Mouse (Mus musculus) liver, embryonic 13.5 days (tissue): ENCODE data around the gene Zbtb38. TPM values are rescaled to one million over a fixed set of nuclear protein-coding genes. Genes with fewer than 3 reads are reported as not detected.
A peak's percentile ranks its signal among the peaks of the same experiment; 100 is the strongest.
"Not testable (repeated sequence)": the region's sequence is repeated elsewhere in the genome, so short reads cannot be mapped to it uniquely, and the experiment has no call there.

Experiments used
- ATAC-seq: fragments of 200-750 bp; cut with Nextera tagmentation; 2 replicates; pipeline ENCODE4 v1.8.0; 2017; ENCODE audit warnings: low read depth, mild to moderate bottlenecking, moderate number of reproducible peaks, moderate library complexity
- DNase-seq: peaks from one replicate; pipeline ENCODE4 v3.0.0; 2022
- H3K27ac ChIP-seq: fragments of 300-500 bp; sonication (generic); 2 replicates; pipeline ENCODE4 v1.5.1; 2015; ENCODE audit warnings: moderate library complexity, mild to moderate bottlenecking, inconsistent platforms
- H3K27me3 ChIP-seq: fragments of 300-500 bp; sonication (generic); 2 replicates; pipeline ENCODE4 v1.6.1; 2015; ENCODE audit warnings: mild to moderate bottlenecking, inconsistent platforms
- H3K36me3 ChIP-seq: fragments of 300-500 bp; sonication (generic); 2 replicates; pipeline ENCODE4 v1.6.1; 2015; ENCODE audit warnings: mild to moderate bottlenecking, inconsistent platforms
- H3K4me1 ChIP-seq: fragments of 300-500 bp; sonication (generic); replicated peaks from 2 replicates; pipeline ENCODE4 v1.6.1; 2015; ENCODE audit warnings: inconsistent platforms
- H3K4me2 ChIP-seq: fragments of 300-500 bp; sonication (generic); 2 replicates; pipeline ENCODE4 v1.6.1; 2015; ENCODE audit warnings: inconsistent platforms, mild to moderate bottlenecking, moderate library complexity
- H3K4me3 ChIP-seq: fragments of 300-500 bp; sonication (generic); replicated peaks from 2 replicates; pipeline ENCODE4 v1.5.1; 2015; ENCODE audit warnings: mild to moderate bottlenecking, inconsistent platforms
- H3K9ac ChIP-seq: fragments of 300-500 bp; sonication (generic); 2 replicates; pipeline ENCODE4 v1.6.1; 2015; ENCODE audit warnings: mild to moderate bottlenecking, inconsistent platforms
- H3K9me3 ChIP-seq: fragments of 300-500 bp; sonication (generic); replicated peaks from 2 replicates; pipeline ENCODE4 v1.6.1; 2016; ENCODE audit warnings: inconsistent platforms
- WGBS: fragments of 180-500 bp; shearing (Covaris S2); methylation state at CpG from one replicate; pipeline ENCODE4 v1.1.7; 2015; ENCODE audit not compliant: insufficient replicate concordance; 5-methylcytosine and 5-hydroxymethylcytosine counted together
- polyA plus RNA-seq: library from polyadenylated mRNA; unstranded; fragments of >200 nt; fragmentation: Nextera tagmentation; extraction: Ambion mirVana; gene quantifications from 2 replicates; pipeline ENCODE4 v1.2.1, GENCODE M21; 2015

The Zbtb38 gene
- polyA plus RNA-seq, 1 experiment from 2014 or later = 5.8 TPM

- peaks cover 29% of the 10 kb centered on the region for H3K36me3 ChIP-seq
- no peak for DNase-seq
Observed at GRCm38 (mm10) chr9:96687591-96688186, 64.9 kb downstream of the Zbtb38 start.

GRCm38 (mm10) chr9:96685600-96686084 is 67.0 kb downstream of the Zbtb38 start:
- 87% methylated on average over 18 of the region's 18 CpGs for WGBS

More at GRCm38 (mm10) chr9:96687591-96688186, 64.9 kb downstream of the Zbtb38 start:
- no peak for ATAC-seq
- no peak overlapping the region for H3K9ac ChIP-seq
- no peak overlapping the region for H3K4me3 ChIP-seq
- H3K27me3 ChIP-seq = no peaks in the 10 kb centered on the region
- 85% methylated on average over 20 of the region's 20 CpGs for WGBS
- H3K4me1 ChIP-seq = no peaks in the 10 kb centered on the region
- no peak overlapping the region for H3K4me2 ChIP-seq
- no peaks in the 10 kb centered on the region for H3K9me3 ChIP-seq
- H3K27ac ChIP-seq = no peak overlapping the region

GRCm38 (mm10) chr9:96684866-96685599 is 67.6 kb downstream of the Zbtb38 start:
- Histone ChIP-seq H3K9ac (no peak overlapping the region), H3K27me3 (no peaks in the 10 kb centered on the region), H3K4me2 (no peak overlapping the region), H3K36me3 (peaks cover 29% of the 10 kb centered on the region), H3K4me1 (no peaks in the 10 kb centered on the region), H3K9me3 (no peaks in the 10 kb centered on the region), H3K27ac (no peak overlapping the region), H3K4me3 (no peak overlapping the region)
- ATAC-seq (no peak), DNase-seq (no peak)
- WGBS = 75% methylated on average over 14 of the region's 14 CpGs

More at GRCm38 (mm10) chr9:96685600-96686084, 67.0 kb downstream of the Zbtb38 start:
- Histone ChIP-seq H3K36me3 (peaks cover 29% of the 10 kb centered on the region), H3K9me3 (no peaks in the 10 kb centered on the region), H3K4me1 (no peaks in the 10 kb centered on the region), H3K9ac (no peak overlapping the region), H3K4me3 (no peak overlapping the region), H3K4me2 (no peak overlapping the region), H3K27me3 (no peaks in the 10 kb centered on the region), H3K27ac (no peak overlapping the region)
- no peak for DNase-seq
- ATAC-seq = no peak

- no peak overlapping the region for H3K4me3 ChIP-seq
- H3K4me2 ChIP-seq = no peak overlapping the region
- peaks cover 29% of the 10 kb centered on the region for H3K36me3 ChIP-seq
- WGBS = 66% methylated on average over 4 of the region's 4 CpGs
- H3K27me3 ChIP-seq = no peaks in the 10 kb centered on the region
- no peak for ATAC-seq
- no peaks in the 10 kb centered on the region for H3K4me1 ChIP-seq
- H3K9me3 ChIP-seq = no peaks in the 10 kb centered on the region
- H3K27ac ChIP-seq = no peak overlapping the region
- H3K9ac ChIP-seq = no peak overlapping the region
- DNase-seq = no peak
Observed at GRCm38 (mm10) chr9:96684165-96684792, 68.4 kb downstream of the Zbtb38 start.

- ATAC-seq = no peak
Observed at GRCm38 (mm10) chr9:96678611-96679010, 74.0 kb downstream of the Zbtb38 start.

GRCm38 (mm10) chr9:96677711-96678110 is 74.9 kb downstream of the Zbtb38 start:
- ATAC-seq, H3K4me2 ChIP-seq, H3K9ac ChIP-seq, H3K36me3 ChIP-seq, DNase-seq, H3K4me1 ChIP-seq, H3K27me3 ChIP-seq, H3K4me3 ChIP-seq, H3K27ac ChIP-seq, H3K9me3 ChIP-seq: not testable (repeated sequence)
- WGBS = 71% methylated on average over 5 of the region's 5 CpGs

More at GRCm38 (mm10) chr9:96678611-96679010, 74.0 kb downstream of the Zbtb38 start:
- Histone ChIP-seq H3K36me3 (no peaks in the 10 kb centered on the region), H3K9me3 (no peaks in the 10 kb centered on the region), H3K9ac (no peak overlapping the region), H3K4me3 (no peak overlapping the region), H3K4me2 (no peak overlapping the region), H3K27me3 (no peaks in the 10 kb centered on the region), H3K4me1 (no peaks in the 10 kb centered on the region), H3K27ac (no peak overlapping the region)
- DNase-seq = no peak
- 54% methylated on average over 5 of the region's 5 CpGs for WGBS

- Histone ChIP-seq H3K27ac (no peak overlapping the region), H3K36me3 (no peaks in the 10 kb centered on the region), H3K27me3 (no peaks in the 10 kb centered on the region), H3K4me2 (no peak overlapping the region), H3K4me3 (no peak overlapping the region), H3K4me1 (no peaks in the 10 kb centered on the region), H3K9me3 (no peaks in the 10 kb centered on the region), H3K9ac (no peak overlapping the region)
- 85% methylated on average over 10 of the region's 10 CpGs for WGBS
- ATAC-seq (no peak), DNase-seq (no peak)
Observed at GRCm38 (mm10) chr9:96676671-96677070, 76.0 kb downstream of the Zbtb38 start.

- no peak for ATAC-seq
- Histone ChIP-seq H3K4me1 (no peaks in the 10 kb centered on the region), H3K9me3 (no peaks in the 10 kb centered on the region), H3K36me3 (no peaks in the 10 kb centered on the region), H3K27me3 (no peaks in the 10 kb centered on the region), H3K9ac (no peak overlapping the region), H3K4me2 (no peak overlapping the region), H3K4me3 (no peak overlapping the region), H3K27ac (no peak overlapping the region)
- no peak for DNase-seq
- 70% methylated on average over 8 of the region's 8 CpGs for WGBS
Observed at GRCm38 (mm10) chr9:96675763-96676640, 76.6 kb downstream of the Zbtb38 start.

- ATAC-seq = 0 out of 2 replicates have a peak, but pooled peaks have one; percentile 55
Observed at GRCm38 (mm10) chr9:96675071-96675762, 77.4 kb downstream of the Zbtb38 start.

GRCm38 (mm10) chr9:96674301-96674700 is 78.3 kb downstream of the Zbtb38 start:
- Histone ChIP-seq H3K36me3 (no peaks in the 10 kb centered on the region), H3K27ac (no peak overlapping the region), H3K27me3 (no peaks in the 10 kb centered on the region), H3K4me3 (no peak overlapping the region), H3K9ac (no peak overlapping the region), H3K4me2 (no peak overlapping the region), H3K9me3 (no peaks in the 10 kb centered on the region), H3K4me1 (0 out of 2 replicates have a peak, but pooled peaks cover 6% of the 10 kb centered on the region)
- WGBS = 65% methylated on average over 8 of the region's 8 CpGs
- DNase-seq = no peak
- no peak for ATAC-seq

More at GRCm38 (mm10) chr9:96675071-96675762, 77.4 kb downstream of the Zbtb38 start:
- Histone ChIP-seq H3K9me3 (no peaks in the 10 kb centered on the region), H3K4me3 (no peak overlapping the region), H3K27me3 (no peaks in the 10 kb centered on the region), H3K36me3 (no peaks in the 10 kb centered on the region), H3K27ac (no peak overlapping the region), H3K4me1 (0 out of 2 replicates have a peak, but pooled peaks cover 3% of the 10 kb centered on the region), H3K9ac (no peak overlapping the region), H3K4me2 (no peak overlapping the region)
- peak; percentile 17 for DNase-seq
- WGBS = 32% methylated on average over 5 of the region's 5 CpGs
